Mouse (Mus musculus) hindbrain, embryonic 15.5 days (tissue): Measurements from ENCODE around the gene Olfr92. TPM values are rescaled to one million over a fixed set of nuclear protein-coding genes. Genes with fewer than 3 reads are reported as not detected.

Experiments
- ATAC-seq: fragments of 200-750 bp; cut with Nextera tagmentation; 2 replicates; pipeline ENCODE4 v1.8.0; 2017; ENCODE audit warnings: low read depth, moderate number of reproducible peaks, moderate TSS enrichment; ENCODE audit not compliant: low FRiP score
- H3K27ac ChIP-seq: fragments of 300-500 bp; sonication (generic); replicated peaks from 2 replicates; pipeline ENCODE4 v1.5.1; 2015; ENCODE audit warnings: mild to moderate bottlenecking, inconsistent platforms
- H3K27me3 ChIP-seq: fragments of 300-500 bp; sonication (generic); 2 replicates; pipeline ENCODE4 v1.6.1; 2015; ENCODE audit warnings: control low read depth, inconsistent platforms
- H3K36me3 ChIP-seq: fragments of 300-500 bp; sonication (generic); 2 replicates; pipeline ENCODE4 v1.6.1; 2015; ENCODE audit warnings: control low read depth, inconsistent platforms
- H3K4me1 ChIP-seq: fragments of 300-500 bp; sonication (generic); replicated peaks from 2 replicates; pipeline ENCODE4 v1.6.1; 2015; ENCODE audit warnings: control low read depth, inconsistent platforms
- H3K4me2 ChIP-seq: fragments of 300-500 bp; sonication (generic); 2 replicates; pipeline ENCODE4 v1.6.1; 2015; ENCODE audit warnings: moderate library complexity, mild to moderate bottlenecking, inconsistent platforms
- H3K4me3 ChIP-seq: fragments of 300-500 bp; sonication (generic); 2 replicates; pipeline ENCODE4 v1.5.1; 2015; ENCODE audit warnings: mild to moderate bottlenecking, inconsistent platforms
- H3K9ac ChIP-seq: fragments of 300-500 bp; sonication (generic); 2 replicates; pipeline ENCODE4 v1.6.1; 2015; ENCODE audit warnings: inconsistent platforms
- H3K9me3 ChIP-seq: fragments of 300-500 bp; sonication (generic); 2 replicates; pipeline ENCODE4 v1.6.1; 2016; ENCODE audit warnings: control low read depth, inconsistent platforms
- WGBS: fragments of 180-500 bp; shearing (Covaris S2); methylation state at CpG from one replicate; pipeline ENCODE4 v1.1.7; 2015; 5-methylcytosine and 5-hydroxymethylcytosine counted together
- polyA plus RNA-seq: library from polyadenylated mRNA; unstranded; fragments of >200 nt; fragmentation: Nextera tagmentation; extraction: Ambion mirVana; gene quantifications from 2 replicates; pipeline ENCODE4 v1.2.1, GENCODE M21; 2015

Gene Olfr92
- polyA plus RNA-seq, 1 experiment from 2014 or later, result not detected

DNA sequence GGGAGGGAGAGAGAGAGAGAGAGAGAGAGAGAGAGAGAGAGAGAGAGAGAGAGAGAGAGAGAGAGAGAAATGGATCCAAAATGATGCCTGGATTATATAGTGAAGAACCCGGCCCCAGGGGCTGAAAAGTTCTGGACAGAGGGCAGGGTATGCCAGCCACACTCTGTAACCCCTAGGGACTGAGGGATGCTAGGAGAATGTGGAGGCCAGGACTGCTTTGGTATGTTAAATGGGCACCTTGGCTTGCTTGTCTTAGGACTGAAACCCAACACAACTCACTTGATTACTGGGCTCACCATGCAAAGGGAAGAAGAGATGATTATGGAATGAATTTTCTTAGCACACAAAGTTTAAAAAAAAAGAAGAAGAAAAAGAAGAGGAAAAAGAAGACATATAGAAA lies 41.7 kb downstream of the Olfr92 start:
- no peak for ATAC-seq
- H3K9me3 ChIP-seq, result no peaks in the 10 kb centered on the region
- H3K4me1 ChIP-seq, result peaks cover 11% of the 10 kb centered on the region
- H3K27ac ChIP-seq, result no peak overlapping the region
- no peak overlapping the region for H3K4me2 ChIP-seq
- H3K27me3 ChIP-seq, result no peaks in the 10 kb centered on the region
- peaks cover 29% of the 10 kb centered on the region for H3K36me3 ChIP-seq
- no peak overlapping the region for H3K9ac ChIP-seq
- H3K4me3 ChIP-seq, result no peak overlapping the region
- 6% methylated on average over 1 of the region's 1 CpGs for WGBS

DNA sequence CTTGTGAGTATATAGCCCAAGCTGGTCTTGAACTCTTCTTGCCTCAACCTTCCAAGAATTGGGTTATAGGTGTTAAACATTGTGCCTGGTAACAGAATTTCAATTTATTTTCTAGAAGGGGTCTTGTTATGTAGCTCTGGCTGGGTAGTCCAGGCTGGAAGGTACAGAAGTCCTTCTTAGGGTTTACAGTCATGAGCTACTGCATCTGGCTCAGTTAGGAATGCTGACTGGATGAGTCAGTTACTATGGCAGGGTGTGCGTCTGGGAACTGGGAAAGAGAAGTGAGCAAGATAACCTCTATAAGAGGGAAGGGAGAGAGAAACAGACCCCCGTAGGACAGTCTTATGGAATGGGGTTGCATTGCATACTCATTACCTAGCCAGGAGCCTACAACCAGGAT lies 44.1 kb downstream of the Olfr92 start:
- ATAC-seq, result no peak
- H3K9me3 ChIP-seq, result no peaks in the 10 kb centered on the region
- no peak overlapping the region for H3K27ac ChIP-seq
- peaks cover 53% of the 10 kb centered on the region for H3K36me3 ChIP-seq
- 94% methylated on average over 2 of the region's 2 CpGs for WGBS
- no peak overlapping the region for H3K9ac ChIP-seq
- no peak overlapping the region for H3K4me3 ChIP-seq
- peaks cover 15% of the 10 kb centered on the region for H3K4me1 ChIP-seq
- no peaks in the 10 kb centered on the region for H3K27me3 ChIP-seq
- no peak overlapping the region for H3K4me2 ChIP-seq

DNA sequence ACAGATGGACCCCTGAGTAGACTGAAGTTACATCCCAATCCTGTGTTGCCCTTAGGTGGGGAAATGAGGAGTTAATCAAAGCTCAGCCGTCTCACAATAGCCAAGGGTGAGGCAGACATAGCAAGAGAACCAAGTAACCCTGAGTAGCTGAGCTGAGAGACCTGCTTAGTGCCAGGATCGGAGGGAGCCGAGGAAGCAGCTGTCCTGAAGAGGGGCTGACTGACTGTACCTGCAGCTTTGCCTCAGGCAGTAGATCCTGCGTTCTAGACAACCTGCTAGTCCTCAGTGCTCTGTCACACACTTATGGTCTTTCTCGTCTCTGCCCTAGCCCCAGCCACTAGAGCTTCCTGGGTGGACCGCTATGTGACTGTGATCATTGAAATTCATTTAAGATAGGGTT lies 44.7 kb downstream of the Olfr92 start:
- Histone ChIP-seq H3K4me2 (no peak overlapping the region), H3K27me3 (no peaks in the 10 kb centered on the region), H3K36me3 (peaks cover 59% of the 10 kb centered on the region), H3K9ac (no peak overlapping the region), H3K4me3 (no peak overlapping the region), H3K9me3 (no peaks in the 10 kb centered on the region), H3K4me1 (peaks cover 15% of the 10 kb centered on the region), H3K27ac (no peak overlapping the region)
- WGBS, result 91% methylated on average over 6 of the region's 6 CpGs
- no peak for ATAC-seq

DNA sequence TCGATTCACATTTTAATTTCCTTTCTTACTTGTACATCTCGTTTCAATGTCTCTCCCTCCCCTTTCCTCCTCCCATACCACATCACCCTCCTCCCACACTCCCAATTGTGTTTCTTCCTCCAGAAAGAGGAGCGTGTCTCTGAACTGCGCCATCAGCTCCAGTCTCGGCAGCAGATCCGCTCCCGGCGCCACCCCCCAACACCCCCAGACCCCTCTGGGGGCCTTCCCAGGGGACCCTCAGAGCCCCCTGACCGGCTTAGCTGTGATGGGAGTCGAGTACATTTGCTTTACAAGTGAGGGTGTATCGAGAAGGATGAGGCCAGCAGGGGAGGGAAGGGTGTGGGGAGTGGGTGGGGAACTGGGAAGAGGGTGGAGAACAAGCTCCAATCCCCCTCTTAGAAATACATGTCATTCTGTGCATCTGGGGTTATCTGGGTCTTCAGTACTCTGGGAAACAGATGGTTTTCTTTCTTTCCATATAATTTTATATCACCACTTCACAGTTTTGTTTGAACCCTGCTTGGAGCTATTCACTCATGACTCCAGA lies 47.1 kb downstream of the Olfr92 start:
- no peaks in the 10 kb centered on the region for H3K27me3 ChIP-seq
- H3K9ac ChIP-seq, result no peak overlapping the region
- 0 out of 2 replicates have a peak, but pooled peaks cover 4% of the 10 kb centered on the region for H3K4me1 ChIP-seq
- peak overlapping the region; percentile 54; the same call in 1 of the 2 replicates for H3K27ac ChIP-seq
- no peak overlapping the region for H3K4me3 ChIP-seq
- peak overlapping the region; percentile 13; the same call in 1 of the 2 replicates for H3K4me2 ChIP-seq
- H3K9me3 ChIP-seq, result no peaks in the 10 kb centered on the region
- H3K36me3 ChIP-seq, result peaks cover 83% of the 10 kb centered on the region
- WGBS, result 29% methylated on average over 11 of the region's 11 CpGs
- no peak; the same call in 1 of the 2 replicates for ATAC-seq

DNA sequence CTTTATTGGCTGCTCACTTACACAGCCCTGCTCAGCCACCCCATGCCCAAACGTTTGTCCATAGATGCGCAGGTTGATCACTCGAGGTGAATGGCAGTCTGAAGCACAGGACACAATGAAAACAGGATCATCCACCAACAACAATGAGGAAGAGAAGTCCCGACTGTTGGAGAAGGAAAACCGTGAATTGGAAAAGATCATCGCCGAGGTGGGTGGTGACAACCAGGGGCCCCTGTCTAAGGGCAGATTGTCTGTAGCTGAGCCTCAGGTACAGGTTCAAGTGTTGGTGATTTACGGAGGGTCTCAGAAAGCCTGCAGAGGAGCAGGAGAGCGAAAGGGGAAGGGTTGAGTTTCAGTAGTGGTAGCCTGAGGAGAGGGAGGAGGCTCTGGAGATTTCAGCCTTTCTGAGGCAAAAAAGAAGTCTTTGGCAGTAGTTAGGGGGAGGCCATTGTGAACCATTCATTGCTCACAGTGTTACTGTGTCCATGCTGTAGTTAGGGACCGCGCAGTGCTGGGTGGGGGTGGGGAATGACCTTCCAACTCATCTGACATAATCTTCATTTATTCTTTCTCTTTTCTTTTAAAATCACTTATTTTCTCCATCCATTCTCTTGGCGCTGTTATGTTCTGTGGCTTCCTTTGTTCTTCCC lies 47.7 kb downstream of the Olfr92 start:
- Histone ChIP-seq H3K36me3 (peaks cover 89% of the 10 kb centered on the region), H3K4me2 (no peak overlapping the region), H3K9me3 (no peaks in the 10 kb centered on the region), H3K27me3 (no peaks in the 10 kb centered on the region), H3K27ac (peak overlapping the region; percentile 36; the same call in 1 of the 2 replicates), H3K4me1 (0 out of 2 replicates have a peak, but pooled peaks cover 4% of the 10 kb centered on the region), H3K4me3 (no peak overlapping the region), H3K9ac (no peak overlapping the region)
- peak; percentile 40; the same call in 1 of the 2 replicates for ATAC-seq
- WGBS, result 47% methylated on average over 12 of the region's 12 CpGs

DNA sequence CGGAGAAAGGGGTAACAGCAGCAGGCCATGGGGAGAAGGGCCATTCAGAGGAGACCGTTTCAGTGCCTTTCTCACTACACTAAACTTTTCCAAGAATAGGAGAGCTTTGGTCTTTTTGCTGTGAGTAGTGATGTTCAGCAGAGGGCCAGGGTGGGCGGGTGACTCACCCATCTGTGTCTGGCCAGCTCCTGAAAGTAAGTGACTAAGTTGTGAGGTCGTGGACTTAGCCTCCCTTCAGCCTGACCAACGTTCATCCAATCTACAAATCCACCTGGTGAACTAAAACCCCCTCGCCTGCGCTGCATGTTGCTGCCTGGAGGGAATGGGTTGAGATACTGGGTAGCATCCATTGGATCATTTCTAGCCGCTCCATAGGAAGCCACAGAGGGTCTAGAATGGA lies 49.8 kb downstream of the Olfr92 start:
- H3K9me3 ChIP-seq, result no peaks in the 10 kb centered on the region
- no peak overlapping the region for H3K27ac ChIP-seq
- H3K4me3 ChIP-seq, result no peak overlapping the region
- no peaks in the 10 kb centered on the region for H3K27me3 ChIP-seq
- 0 out of 2 replicates have a peak, but pooled peaks cover 4% of the 10 kb centered on the region for H3K4me1 ChIP-seq
- no peak overlapping the region for H3K9ac ChIP-seq
- 89% methylated on average over 8 of the region's 8 CpGs for WGBS
- H3K4me2 ChIP-seq, result no peak overlapping the region
- no peak for ATAC-seq
- peaks cover 95% of the 10 kb centered on the region for H3K36me3 ChIP-seq

DNA sequence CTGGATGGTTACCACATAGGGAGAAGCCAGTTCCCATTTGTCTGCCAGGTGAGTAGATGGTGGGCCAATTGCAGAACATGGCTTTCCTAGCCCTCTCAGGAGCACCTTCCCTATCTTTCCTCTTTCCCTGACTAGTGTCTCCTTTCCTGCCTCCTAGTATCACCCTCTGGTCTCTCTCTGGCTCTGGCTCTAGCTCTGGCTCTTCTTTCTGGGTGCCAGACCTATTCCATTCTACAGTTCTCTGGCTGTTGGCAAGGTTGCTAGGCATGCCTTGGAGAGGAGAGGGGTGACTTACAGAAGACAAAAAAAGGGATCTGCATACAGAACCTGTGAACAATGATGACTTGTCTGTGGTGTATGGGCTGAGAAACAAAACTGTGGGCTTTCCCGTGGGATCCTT lies 52.0 kb downstream of the Olfr92 start:
- Histone ChIP-seq H3K4me1 (0 out of 2 replicates have a peak, but pooled peaks cover 4% of the 10 kb centered on the region), H3K4me3 (no peak overlapping the region), H3K9ac (no peak overlapping the region), H3K9me3 (no peaks in the 10 kb centered on the region), H3K27me3 (no peaks in the 10 kb centered on the region), H3K27ac (0 out of 2 replicates have a peak overlapping the region, but pooled peaks have one; percentile 30), H3K36me3 (peaks cover 100% of the 10 kb centered on the region), H3K4me2 (no peak overlapping the region)
- WGBS, result 80% methylated on average over 1 of the region's 1 CpGs
- ATAC-seq, result peak; percentile 35

DNA sequence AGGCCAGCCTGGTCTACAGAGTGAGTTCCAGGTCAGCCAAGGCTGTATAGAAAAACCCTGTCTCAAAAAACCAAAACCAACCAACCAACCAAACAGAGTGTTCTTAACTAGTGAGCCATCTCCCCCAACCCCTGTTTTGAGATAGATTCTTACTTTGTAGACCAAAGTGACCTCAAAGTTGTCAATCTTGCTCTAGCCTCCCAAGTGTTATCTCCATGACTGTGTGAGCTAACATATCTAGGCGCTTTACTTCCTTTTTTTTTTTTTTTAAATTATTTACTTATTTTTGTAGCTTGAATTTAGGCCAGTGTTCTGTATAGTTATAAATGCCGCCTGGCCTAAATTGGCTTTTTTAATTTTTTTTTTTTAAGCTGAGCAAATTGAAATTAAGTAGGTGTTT lies 53.9 kb downstream of the Olfr92 start:
- Histone ChIP-seq H3K4me1 (no peaks in the 10 kb centered on the region), H3K27ac (no peak overlapping the region), H3K27me3 (no peaks in the 10 kb centered on the region), H3K9me3 (no peaks in the 10 kb centered on the region), H3K9ac (no peak overlapping the region), H3K36me3 (peaks cover 99% of the 10 kb centered on the region), H3K4me2 (no peak overlapping the region), H3K4me3 (no peak overlapping the region)
- ATAC-seq, result no peak
- 97% methylated on average over 2 of the region's 2 CpGs for WGBS

DNA sequence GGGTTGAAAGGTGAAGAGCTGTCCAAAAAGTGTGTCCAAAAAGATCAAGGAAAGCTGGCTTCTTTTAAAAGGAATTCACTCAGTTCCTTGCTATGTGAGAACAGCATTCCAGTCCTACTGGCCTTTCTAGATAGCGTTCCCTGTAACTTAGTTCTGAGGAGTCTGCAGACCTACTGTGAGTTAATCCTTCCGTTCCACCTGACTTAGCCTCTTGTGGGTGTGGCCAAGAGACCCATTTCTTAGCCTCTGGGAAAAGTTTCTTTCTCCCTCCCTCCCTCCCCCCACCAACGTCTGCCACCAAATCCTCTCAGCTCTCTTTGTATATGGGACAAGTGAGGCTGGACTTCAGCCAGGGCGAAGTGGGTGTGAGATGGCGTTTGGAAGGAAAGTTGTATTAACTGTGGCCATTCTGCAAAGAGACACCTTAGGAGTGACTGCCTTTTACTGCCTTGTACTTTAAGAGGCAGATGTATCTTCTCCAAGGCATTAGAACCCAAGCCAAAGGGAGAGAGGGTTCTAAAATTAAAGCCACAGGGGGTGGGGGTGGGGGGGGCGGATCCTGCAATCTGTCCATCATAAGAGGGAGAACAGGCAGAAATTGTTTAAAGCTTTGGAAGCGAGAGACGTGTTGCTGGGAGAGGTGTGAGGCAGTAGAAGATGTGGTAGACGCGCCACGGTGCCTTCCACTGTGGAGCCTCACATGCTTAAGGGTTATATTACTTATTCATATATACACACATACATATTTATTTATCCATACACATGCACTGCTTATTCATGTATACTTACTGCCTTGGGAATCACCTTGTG lies 56.0 kb downstream of the Olfr92 start:
- 76% methylated on average over 11 of the region's 11 CpGs for whole genome bisulfite sequencing
- H3K4me1 ChIP-seq, result no peaks in the 10 kb centered on the region
- H3K9me3 ChIP-seq, result no peaks in the 10 kb centered on the region
- H3K4me3 ChIP-seq, result no peak overlapping the region
- H3K4me2 ChIP-seq, result no peak overlapping the region
- peaks cover 89% of the 10 kb centered on the region for H3K36me3 ChIP-seq
- no peaks in the 10 kb centered on the region for H3K27me3 ChIP-seq
- ATAC-seq, result no peak
- no peak overlapping the region for H3K27ac ChIP-seq
- no peak overlapping the region for H3K9ac ChIP-seq

DNA sequence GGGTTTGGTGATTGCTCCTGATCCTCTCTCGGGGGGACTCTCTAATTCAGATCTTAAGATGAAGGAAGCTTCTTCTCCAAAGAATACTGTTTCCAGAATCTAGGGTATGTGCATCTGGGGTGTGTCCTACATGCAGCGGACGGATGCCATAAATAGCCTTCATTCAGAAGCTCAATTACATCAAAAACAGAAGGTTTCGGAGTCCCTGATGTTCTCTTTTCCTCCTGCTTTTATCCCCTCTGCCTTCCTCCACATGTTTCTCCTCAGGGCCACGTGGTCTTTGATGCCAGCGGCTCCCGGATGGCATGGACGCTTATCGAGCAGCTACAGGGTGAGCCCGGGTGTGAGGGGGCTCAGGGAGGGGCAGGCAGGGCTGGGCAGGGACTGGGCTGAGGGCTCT lies 56.8 kb downstream of the Olfr92 start:
- no peak overlapping the region for H3K27ac ChIP-seq
- no peak overlapping the region for H3K4me2 ChIP-seq
- 75% methylated on average over 10 of the region's 10 CpGs for WGBS
- H3K27me3 ChIP-seq, result no peaks in the 10 kb centered on the region
- no peak overlapping the region for H3K9ac ChIP-seq
- ATAC-seq, result no peak
- H3K36me3 ChIP-seq, result peaks cover 89% of the 10 kb centered on the region
- no peak overlapping the region for H3K4me3 ChIP-seq
- no peaks in the 10 kb centered on the region for H3K9me3 ChIP-seq
- H3K4me1 ChIP-seq, result no peaks in the 10 kb centered on the region

DNA sequence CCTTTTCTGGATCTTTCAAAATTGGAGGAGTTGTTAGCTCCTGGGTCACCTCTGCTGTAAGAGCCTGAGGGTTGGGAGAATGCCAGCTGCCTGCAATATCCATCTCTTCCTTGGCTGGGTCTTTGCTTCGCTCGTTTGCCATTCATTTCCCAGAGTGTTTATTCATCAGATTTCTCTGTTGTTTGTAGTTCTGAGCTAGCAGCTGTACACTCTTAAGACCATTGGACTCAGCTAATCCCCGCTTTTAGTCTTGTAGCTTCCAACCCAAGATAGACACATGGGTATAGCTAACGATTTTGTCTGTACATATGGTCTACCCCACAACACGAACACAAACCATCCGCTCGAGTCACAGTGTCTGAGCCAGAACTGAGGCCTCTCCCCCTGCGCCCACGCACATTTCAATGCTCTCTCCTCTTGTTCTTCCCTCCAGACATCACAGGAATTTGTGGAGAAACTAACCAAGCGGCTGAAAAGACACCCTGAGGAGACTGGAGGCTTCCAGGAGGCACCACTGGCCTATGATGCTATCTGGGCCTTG lies 57.7 kb downstream of the Olfr92 start:
- WGBS, result 82% methylated on average over 10 of the region's 10 CpGs
- no peak overlapping the region for H3K4me3 ChIP-seq
- H3K36me3 ChIP-seq, result peaks cover 82% of the 10 kb centered on the region
- no peak overlapping the region for H3K4me2 ChIP-seq
- no peaks in the 10 kb centered on the region for H3K27me3 ChIP-seq
- no peaks in the 10 kb centered on the region for H3K9me3 ChIP-seq
- H3K9ac ChIP-seq, result no peak overlapping the region
- no peak for ATAC-seq
- H3K4me1 ChIP-seq, result no peaks in the 10 kb centered on the region
- H3K27ac ChIP-seq, result no peak overlapping the region

DNA sequence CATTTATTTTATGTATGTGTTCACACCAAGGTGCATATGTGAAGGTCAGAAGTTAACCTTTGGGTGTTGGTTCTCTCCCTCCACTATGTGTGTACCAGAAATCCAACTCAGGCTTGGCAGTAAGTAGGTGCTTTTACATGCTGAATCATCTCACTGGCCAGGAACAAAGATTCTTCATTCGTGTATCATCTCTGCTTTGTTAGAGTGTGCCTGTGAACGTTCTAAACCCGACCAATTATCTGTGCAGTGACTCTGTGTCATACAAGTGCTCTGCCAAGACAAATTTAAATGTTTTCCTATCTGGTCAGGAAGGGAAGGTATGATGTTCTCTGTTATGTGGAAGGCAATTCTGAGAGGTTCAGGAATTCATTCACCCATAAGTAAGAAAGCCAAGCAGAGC lies 58.5 kb downstream of the Olfr92 start:
- no peaks in the 10 kb centered on the region for H3K9me3 ChIP-seq
- peaks cover 5% of the 10 kb centered on the region; the same call in 1 of the 2 replicates for H3K4me1 ChIP-seq
- no peaks in the 10 kb centered on the region for H3K27me3 ChIP-seq
- WGBS, result 77% methylated on average over 3 of the region's 3 CpGs
- no peak overlapping the region for H3K4me2 ChIP-seq
- no peak overlapping the region for H3K4me3 ChIP-seq
- peaks cover 80% of the 10 kb centered on the region for H3K36me3 ChIP-seq
- no peak for ATAC-seq
- H3K27ac ChIP-seq, result no peak overlapping the region
- H3K9ac ChIP-seq, result no peak overlapping the region
